In the genomic region with DNA sequence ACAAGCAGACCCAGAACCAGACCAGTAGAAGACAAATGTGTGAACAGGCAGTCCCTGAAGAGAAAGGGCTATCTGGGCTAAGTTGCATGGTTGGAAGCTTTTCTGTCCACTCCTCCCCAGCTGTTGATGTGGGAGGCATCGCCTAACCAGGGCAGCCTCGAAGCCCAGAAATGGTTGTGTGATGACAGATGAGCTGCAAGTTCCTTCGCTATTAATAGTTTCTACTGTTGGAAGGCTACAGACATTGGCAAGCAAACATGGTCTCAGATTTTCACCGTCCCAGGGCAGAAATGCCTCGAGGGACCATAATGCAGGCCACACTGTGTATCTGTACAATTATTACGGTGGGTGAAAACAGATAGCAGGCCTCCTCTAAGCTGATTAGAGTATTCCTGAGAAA, we compare ENCODE assay signal across 8 mouse cellular contexts. TPM values are rescaled to one million over a fixed set of nuclear protein-coding genes. Genes with fewer than 3 reads are reported as not detected.
DNase-seq lines count a peak whose midpoint lies in the region; ATAC-seq lines count a peak whose summit lies in the region.

No protein-coding gene starts in this region.

- no peak overlapping the region for H3K9ac ChIP-seq in intestine, embryonic 14.5 days (ENCODE audit: low read length)
- no peak overlapping the region for H3K9ac ChIP-seq in intestine, embryonic 16.5 days (ENCODE audit: low read depth, low read length)
- peak overlapping the region; percentile 86 for H3K9ac ChIP-seq in heart, embryonic 13.5 days

- no peaks in the 10 kb centered on the region for H3K9me3 ChIP-seq in intestine, embryonic 14.5 days (ENCODE audit: control insufficient read depth, low read length)
- no peaks in the 10 kb centered on the region; the same call in 1 of the 2 replicates for H3K9me3 ChIP-seq in intestine, embryonic 16.5 days (ENCODE audit: control insufficient read depth, low read length)
- H3K9me3 ChIP-seq in heart, embryonic 13.5 days: peaks cover under 1% of the 10 kb centered on the region; the same call in 1 of the 2 replicates

- no peak overlapping the region for H3K27ac ChIP-seq in intestine, embryonic 14.5 days (ENCODE audit: low read depth)
- no peak overlapping the region for H3K27ac ChIP-seq in intestine, embryonic 16.5 days (ENCODE audit: low read length)
- peak overlapping the region; percentile 94 for H3K27ac ChIP-seq in heart, embryonic 13.5 days (replicated peaks)

- peak overlapping the region; percentile 64; the same call in 1 of the 2 replicates for H3K4me3 ChIP-seq in intestine, embryonic 14.5 days (ENCODE audit: low read depth, low read length)
- H3K4me3 ChIP-seq in intestine, embryonic 16.5 days (ENCODE audit: low read length): no peak overlapping the region
- peak overlapping the region; percentile 62 for H3K4me3 ChIP-seq in heart, embryonic 13.5 days

- no peaks in the 10 kb centered on the region for H3K27me3 ChIP-seq in intestine, embryonic 14.5 days (replicated peaks; ENCODE audit: control insufficient read depth, insufficient read depth, low read length)
- H3K27me3 ChIP-seq in intestine, embryonic 16.5 days (replicated peaks; ENCODE audit: control insufficient read depth, insufficient read depth, low read length): no peaks in the 10 kb centered on the region
- peaks cover 21% of the 10 kb centered on the region; the same call in 1 of the 2 replicates for H3K27me3 ChIP-seq in heart, embryonic 13.5 days (replicated peaks)

- DNase-seq in intestine, embryonic 14.5 days (ENCODE audit: low spot score): peak; percentile 52
- peak; percentile 78 for DNase-seq in brain, adult 2 months (ENCODE audit: low read depth, low spot score)
- peak; percentile 47 for DNase-seq in lung, postnatal 14 days
- DNase-seq in kidney, postnatal 36 days: no peak
- no peak for DNase-seq in kidney, adult 11 months

- H3K4me2 ChIP-seq in intestine, embryonic 14.5 days (ENCODE audit: low read length): peak overlapping the region; percentile 99
- H3K4me2 ChIP-seq in intestine, embryonic 16.5 days (ENCODE audit: low read depth, low read length): no peak overlapping the region
- H3K4me2 ChIP-seq in heart, embryonic 13.5 days: peak overlapping the region; percentile 97

- WGBS in intestine, embryonic 14.5 days: 47% methylated on average over 6 of the region's 6 CpGs
- 43% methylated on average over 6 of the region's 6 CpGs for whole genome bisulfite sequencing in intestine, embryonic 16.5 days
- WGBS in heart, embryonic 13.5 days: 11% methylated on average over 6 of the region's 6 CpGs

- H3K36me3 ChIP-seq in intestine, embryonic 14.5 days (ENCODE audit: control insufficient read depth, insufficient read depth, low read length): no peaks in the 10 kb centered on the region
- H3K36me3 ChIP-seq in intestine, embryonic 16.5 days (ENCODE audit: control insufficient read depth, insufficient read depth, low read length): peaks cover 1% of the 10 kb centered on the region; the same call in 1 of the 2 replicates
- H3K36me3 ChIP-seq in heart, embryonic 13.5 days: peaks cover 2% of the 10 kb centered on the region

- peaks cover 23% of the 10 kb centered on the region for H3K4me1 ChIP-seq in intestine, embryonic 14.5 days (replicated peaks; ENCODE audit: control insufficient read depth, insufficient read depth, low read length)
- H3K4me1 ChIP-seq in intestine, embryonic 16.5 days (ENCODE audit: control insufficient read depth, insufficient read depth, low read length): peaks cover 28% of the 10 kb centered on the region
- H3K4me1 ChIP-seq in heart, embryonic 13.5 days: peaks cover 73% of the 10 kb centered on the region

- no peak for ATAC-seq in intestine, embryonic 14.5 days (replicated peaks; ENCODE audit: low FRiP score, low TSS enrichment, low read depth)
- no peak for ATAC-seq in intestine, embryonic 16.5 days
- no peak for ATAC-seq in heart, embryonic 13.5 days (ENCODE audit: extremely low read depth, insufficient number of reproducible peaks, low FRiP score, low TSS enrichment)
- no peak for ATAC-seq in activated CD4-positive, CD25-positive, alpha-beta regulatory T cell, adult 4 months

RNA-seq across cellular contexts. Expression of gene Ppp1r3d, which starts 1.7 kb away (rescaled TPM):
- polyA plus RNA-seq in intestine, embryonic 14.5 days (2014; fragmentation: Nextera tagmentation; extraction: Ambion mirVana): 4.9 and 5.1 TPM in 2 replicates
- polyA plus RNA-seq in intestine, embryonic 16.5 days (2015; fragmentation: Nextera tagmentation; extraction: Ambion mirVana): 3.9 and 4.3 TPM in 2 replicates
- polyA plus RNA-seq in heart, embryonic 13.5 days (2015; fragmentation: Nextera tagmentation; extraction: Ambion mirVana): 16.0 and 16.2 TPM in 2 replicates
- polyA plus RNA-seq in activated CD4-positive, CD25-positive, alpha-beta regulatory T cell, adult 4 months (2017; shearing (Covaris generic)): not detected

RNA-seq across cellular contexts. Expression of gene Fam217b, which starts 1.7 kb away (rescaled TPM):
- 6.4 and 9.2 TPM in 2 replicates for polyA plus RNA-seq in intestine, embryonic 14.5 days (2014; fragmentation: Nextera tagmentation; extraction: Ambion mirVana)
- 4.2 and 5.4 TPM in 2 replicates for polyA plus RNA-seq in intestine, embryonic 16.5 days (2015; fragmentation: Nextera tagmentation; extraction: Ambion mirVana)
- polyA plus RNA-seq in heart, embryonic 13.5 days (2015; fragmentation: Nextera tagmentation; extraction: Ambion mirVana): 5.5 and 7.6 TPM in 2 replicates
- under 1 TPM in 1 of 2 experiments, not detected in 1; 0.12 TPM for polyA plus RNA-seq in activated CD4-positive, CD25-positive, alpha-beta regulatory T cell, adult 4 months (2017; shearing (Covaris generic))

RNA-seq across cellular contexts. Expression of gene Sycp2, which starts 5.1 kb away (rescaled TPM):
- 0.11 and 0.27 TPM in 2 replicates for polyA plus RNA-seq in intestine, embryonic 14.5 days (2014; fragmentation: Nextera tagmentation; extraction: Ambion mirVana)
- 0.04 and 0.17 TPM in 2 replicates for polyA plus RNA-seq in intestine, embryonic 16.5 days (2015; fragmentation: Nextera tagmentation; extraction: Ambion mirVana)
- 0.05 and 0.08 TPM in 2 replicates for polyA plus RNA-seq in heart, embryonic 13.5 days (2015; fragmentation: Nextera tagmentation; extraction: Ambion mirVana)
- polyA plus RNA-seq in activated CD4-positive, CD25-positive, alpha-beta regulatory T cell, adult 4 months (2017; shearing (Covaris generic)): under 1 TPM in 1 of 2 experiments, not detected in 1; 0.21 TPM

RNA-seq across cellular contexts. Expression of gene Cdh26, which starts 17.7 kb away (rescaled TPM):
- polyA plus RNA-seq in intestine, embryonic 14.5 days (2014; fragmentation: Nextera tagmentation; extraction: Ambion mirVana): 0.73 and 0.86 TPM in 2 replicates
- polyA plus RNA-seq in intestine, embryonic 16.5 days (2015; fragmentation: Nextera tagmentation; extraction: Ambion mirVana): 0.69 and 0.71 TPM in 2 replicates
- polyA plus RNA-seq in heart, embryonic 13.5 days (2015; fragmentation: Nextera tagmentation; extraction: Ambion mirVana): 0.07 TPM in 1 of 2 replicates, not detected in the other
- not detected for polyA plus RNA-seq in activated CD4-positive, CD25-positive, alpha-beta regulatory T cell, adult 4 months (2017; shearing (Covaris generic))

Comparison
In these comparisons a context has a peak if more than half of its experiments do, and no peak if none do; other contexts are left out.
1. DNase-seq: peak in intestine, embryonic 14.5 days (single experiment), brain, adult 2 months (single experiment) and lung, postnatal 14 days (single experiment); none in kidney, postnatal 36 days (0 of 2) and kidney, adult 11 months (single experiment).